Mouse (Mus musculus) urinary bladder, postnatal 25 days (tissue): ENCODE results near the gene Hmx3.

Experiments
- DNase-seq: peaks from one replicate; pipeline ENCODE4 v3.0.0; 2022; ENCODE audit warnings: low spot score

Gene Hmx3

DNA sequence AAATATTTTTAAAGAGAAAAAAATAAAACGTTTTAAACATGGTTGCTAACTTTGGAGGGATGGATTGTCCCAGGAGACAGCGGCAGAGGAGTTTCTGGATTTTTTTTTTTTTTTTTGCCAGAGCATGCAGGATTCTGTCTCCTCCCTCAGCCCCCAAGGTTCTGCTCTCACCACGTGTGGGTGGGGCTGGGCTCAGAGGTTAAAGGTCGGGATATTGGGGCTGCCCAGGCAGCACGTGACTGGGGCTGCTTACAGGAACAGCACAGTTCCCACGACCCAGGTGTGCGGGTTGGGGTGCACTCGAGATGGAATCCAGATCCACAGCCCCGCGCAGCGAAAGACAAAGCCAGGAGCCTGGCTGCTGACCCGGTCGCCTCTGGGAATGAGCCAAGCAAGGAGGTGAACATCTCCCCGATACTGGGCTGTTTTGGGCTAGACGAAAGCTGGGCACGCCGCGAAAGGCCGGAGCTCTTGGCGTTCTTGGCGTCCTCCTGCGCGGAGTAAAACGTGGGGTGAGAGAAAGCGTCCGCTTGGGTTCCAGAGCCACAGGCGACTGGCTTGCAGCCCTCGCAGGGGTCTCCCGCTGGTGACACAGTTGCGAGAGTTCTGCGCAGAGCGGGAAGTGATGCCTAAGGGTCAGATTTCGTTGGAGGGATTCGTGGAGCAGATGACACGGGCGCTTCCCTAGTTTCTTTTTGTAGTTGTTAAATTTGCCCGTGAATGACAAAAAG, 14.0 kb downstream of the Hmx3 start:
- DNase-seq = peak; percentile 18

DNA sequence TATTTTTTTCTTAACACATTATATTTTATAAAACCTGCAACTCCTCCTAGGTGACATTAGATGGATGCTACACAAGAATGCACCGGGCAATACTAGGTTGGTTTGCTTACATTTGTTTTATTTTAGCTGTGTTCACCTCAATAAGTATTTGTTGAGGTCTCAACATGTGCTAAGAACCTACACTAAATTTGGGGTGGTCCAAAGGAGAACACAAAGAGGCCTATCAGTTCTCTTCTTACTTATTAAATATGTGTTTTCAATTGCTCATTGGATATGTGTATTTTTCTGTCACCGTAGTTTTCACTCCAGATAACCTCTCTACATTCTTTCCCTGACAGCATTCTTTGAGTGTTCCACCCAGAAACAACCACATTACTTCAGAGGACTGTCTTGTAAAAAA, 15.1 kb downstream of the Hmx3 start:
- DNase-seq = no peak

DNA sequence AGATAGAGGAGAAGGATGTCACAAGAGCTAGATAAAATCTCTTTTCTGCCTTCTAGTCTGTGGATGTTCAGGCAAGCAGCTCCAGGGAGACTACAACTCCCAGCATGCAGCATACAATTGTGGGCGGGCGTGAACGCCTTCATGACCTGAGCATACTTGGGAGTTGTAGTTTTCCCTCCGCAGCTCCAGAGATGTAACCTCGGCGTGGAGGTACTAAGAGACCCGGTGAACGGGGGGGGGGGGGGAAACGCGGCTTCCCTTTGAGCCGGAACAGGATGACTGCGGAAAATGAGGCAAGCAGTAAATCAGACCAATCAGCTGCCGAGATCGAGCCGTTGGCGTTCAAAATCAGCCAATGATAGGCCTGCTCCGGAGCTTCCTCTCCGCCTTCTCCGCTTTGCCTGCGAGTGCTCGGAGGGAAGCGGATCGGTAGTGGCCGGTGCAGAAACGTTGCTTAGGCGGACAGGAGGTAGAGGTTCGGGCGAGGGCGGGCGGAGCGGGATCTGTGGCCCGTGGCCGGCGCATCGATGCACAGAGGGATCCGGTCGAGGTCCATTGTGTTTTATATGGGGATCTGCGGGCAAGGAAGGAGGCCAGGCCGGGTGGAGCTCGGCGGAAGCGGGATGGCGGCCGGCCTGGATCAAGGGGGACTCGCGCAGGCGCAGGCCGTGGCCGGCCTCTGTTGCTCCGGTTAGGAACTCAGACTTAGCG, 17.5 kb downstream of the Hmx3 start, which contains the start of gene Bub3:
Bub3 (plus strand) TSS at position 237 of the 711 bp plus-strand sequence.
- peak; percentile 74 for DNase-seq

DNA sequence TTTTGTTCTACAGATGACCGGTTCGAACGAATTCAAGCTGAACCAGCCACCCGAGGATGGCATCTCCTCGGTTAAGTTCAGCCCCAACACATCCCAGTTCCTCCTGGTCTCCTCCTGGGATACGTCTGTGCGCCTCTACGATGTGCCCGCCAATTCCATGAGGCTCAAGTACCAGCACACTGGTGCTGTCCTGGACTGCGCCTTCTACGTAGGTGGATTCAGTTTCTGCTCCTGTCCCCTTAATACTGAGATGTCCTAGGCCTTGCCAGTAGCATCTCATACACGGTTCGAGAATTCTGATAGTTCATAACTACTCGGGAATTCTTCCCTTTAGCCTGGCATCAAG, 18.0 kb downstream of the Hmx3 start:
- DNase-seq = no peak

DNA sequence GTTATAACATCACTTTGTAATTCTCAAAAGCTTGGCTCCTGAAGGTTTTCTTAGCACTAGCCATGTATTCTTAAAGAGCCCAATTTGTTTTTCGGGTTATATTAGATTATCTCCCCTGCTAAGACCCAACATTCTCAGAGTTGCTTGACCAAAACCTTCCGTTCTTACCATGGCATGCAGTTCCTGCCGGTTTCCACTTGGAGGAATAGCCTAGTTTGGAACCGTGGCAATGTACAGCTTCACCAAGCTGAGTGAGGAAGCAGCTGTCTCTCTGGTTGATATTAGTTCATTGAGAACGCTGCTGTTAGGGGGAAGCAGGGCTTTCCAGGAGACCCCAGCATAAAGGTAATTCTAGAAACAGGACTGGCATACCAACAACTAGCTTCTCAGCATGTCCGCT, 32.6 kb downstream of the Hmx3 start:
- DNase-seq = no peak

DNA sequence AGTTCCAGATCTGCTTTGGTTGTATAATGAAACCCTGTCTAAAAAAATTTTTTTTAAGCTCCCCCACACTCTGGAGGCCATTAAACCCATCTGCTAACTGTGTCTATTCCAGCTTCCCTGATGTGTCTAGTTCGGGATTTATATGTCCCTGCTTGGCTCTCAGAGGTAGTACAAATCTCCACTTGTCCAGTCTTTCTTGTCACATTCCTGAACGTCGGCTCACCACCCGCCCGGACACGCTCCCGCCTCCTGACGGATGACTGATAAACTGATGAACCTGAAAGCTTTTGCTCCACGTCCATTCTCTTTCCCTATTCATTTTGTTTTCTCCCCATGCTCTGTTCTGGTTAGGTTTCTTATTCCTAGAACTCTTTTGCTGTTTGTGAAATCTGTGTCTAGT, 39.5 kb downstream of the Hmx3 start:
- peak; percentile 15 for DNase-seq

DNA sequence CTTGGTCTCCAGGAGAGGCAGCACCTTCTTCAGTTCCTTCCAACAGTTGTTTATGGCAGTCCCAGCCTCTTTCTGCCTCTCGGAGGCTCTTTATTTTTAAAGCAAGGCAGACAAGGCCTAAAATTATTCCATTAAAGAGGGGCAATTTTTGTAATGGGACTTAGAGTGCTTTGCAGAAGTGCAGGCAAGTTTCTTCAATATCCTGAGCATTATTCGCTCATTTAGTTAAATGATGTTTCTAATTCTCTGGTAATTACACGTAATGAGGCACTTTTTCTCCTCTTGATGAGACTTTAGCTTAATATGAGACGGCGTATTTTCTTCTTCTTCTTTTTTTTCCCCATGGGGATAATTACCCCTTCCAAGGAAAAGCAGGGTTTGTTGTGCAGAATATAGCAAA, 42.9 kb downstream of the Hmx3 start:
- no peak for DNase-seq
